8 mouse cellular contexts compared by ENCODE assay signal in genomic region chr12:16870405-16871068, GRCm38 (mm10). TPM values are rescaled to one million over a fixed set of nuclear protein-coding genes. Genes with fewer than 3 reads are reported as not detected.
DNase-seq lines count a peak whose midpoint lies in the region; ATAC-seq and TF ChIP-seq lines count a peak whose summit lies in the region.

No protein-coding gene starts in this region.

- peak overlapping the region; percentile 63 for H3K27ac ChIP-seq in hindbrain, embryonic 16.5 days (ENCODE audit: low read depth, low read length)
- H3K27ac ChIP-seq in liver, embryonic 13.5 days, result peak overlapping the region; percentile 70
- peak overlapping the region; percentile 7; the same call in 1 of the 2 replicates for H3K27ac ChIP-seq in neural tube, embryonic 14.5 days (ENCODE audit: low read depth, low read length)

- POLR2A ChIA-PET in Patski (lab: Charles Lee), result interaction anchor here (1.8 to 2.1 kb wide), 2 partner anchors 24 to 27 kb away, joined by 13 to 20 read pairs; partner anchors contain the start of gene Rock2

- H3K9me3 ChIP-seq in hindbrain, embryonic 16.5 days (ENCODE audit: control insufficient read depth, low read length), result no peaks in the 10 kb centered on the region
- H3K9me3 ChIP-seq in liver, embryonic 13.5 days (replicated peaks), result no peaks in the 10 kb centered on the region
- no peaks in the 10 kb centered on the region for H3K9me3 ChIP-seq in neural tube, embryonic 14.5 days (ENCODE audit: control insufficient read depth, low read length)

- ATAC-seq in Patski, result peak; percentile 89
- peak; percentile 47 for ATAC-seq in hindbrain, embryonic 16.5 days
- peak; percentile 37 for ATAC-seq in liver, embryonic 13.5 days (ENCODE audit: low read depth)
- ATAC-seq in neural tube, embryonic 14.5 days (ENCODE audit: low read depth), result peak; percentile 62; the same call in 1 of the 2 replicates

- H3K4me1 ChIP-seq in hindbrain, embryonic 16.5 days (ENCODE audit: control insufficient read depth, insufficient read depth, low read depth, low read length), result peaks cover 8% of the 10 kb centered on the region
- H3K4me1 ChIP-seq in liver, embryonic 13.5 days (replicated peaks), result peaks cover 37% of the 10 kb centered on the region
- H3K4me1 ChIP-seq in neural tube, embryonic 14.5 days (ENCODE audit: control insufficient read depth, insufficient read depth, low read length), result 0 out of 2 replicates have a peak, but pooled peaks cover 3% of the 10 kb centered on the region

- peak; percentile 70 for DNase-seq in Patski (ENCODE audit: low read depth, low spot score)
- peak; percentile 62 for DNase-seq in cerebellum, adult 11 months
- peak; percentile 63 for DNase-seq in gastrocnemius, postnatal 14 days
- no peak for DNase-seq in liver, embryonic 13.5 days
- no peak for DNase-seq in layer of hippocampus, adult 11-12 months (ENCODE audit: low spot score)
- no peak for DNase-seq in frontal cortex, postnatal 25 days (ENCODE audit: low spot score in 2 of 2)

- WGBS in hindbrain, embryonic 16.5 days, result 51% methylated on average over 8 of the region's 8 CpGs
- WGBS in liver, embryonic 13.5 days (ENCODE audit: insufficient replicate concordance), result 38% methylated on average over 8 of the region's 8 CpGs
- WGBS in neural tube, embryonic 14.5 days, result 60% methylated on average over 8 of the region's 8 CpGs

- H3K4me3 ChIP-seq in hindbrain, embryonic 16.5 days (ENCODE audit: low read length), result no peak overlapping the region
- H3K4me3 ChIP-seq in liver, embryonic 13.5 days (replicated peaks), result no peak overlapping the region
- H3K4me3 ChIP-seq in neural tube, embryonic 14.5 days (ENCODE audit: low read depth, low read length), result no peak overlapping the region

- TF ChIP-seq CTCF in Patski (IDR thresholded peaks at IDR 0.05), result no peak

- no peak overlapping the region for H3K4me2 ChIP-seq in hindbrain, embryonic 16.5 days (ENCODE audit: low read length)
- H3K4me2 ChIP-seq in liver, embryonic 13.5 days, result no peak overlapping the region
- no peak overlapping the region for H3K4me2 ChIP-seq in neural tube, embryonic 14.5 days (ENCODE audit: low read depth, low read length)

- H3K9ac ChIP-seq in hindbrain, embryonic 16.5 days (ENCODE audit: low read depth, low read length), result no peak overlapping the region
- H3K9ac ChIP-seq in liver, embryonic 13.5 days, result no peak overlapping the region
- H3K9ac ChIP-seq in neural tube, embryonic 14.5 days (replicated peaks; ENCODE audit: low read depth, low read length), result no peak overlapping the region

- no peaks in the 10 kb centered on the region for H3K36me3 ChIP-seq in hindbrain, embryonic 16.5 days (ENCODE audit: control insufficient read depth, insufficient read depth, low read length)
- H3K36me3 ChIP-seq in liver, embryonic 13.5 days, result no peaks in the 10 kb centered on the region
- H3K36me3 ChIP-seq in neural tube, embryonic 14.5 days (ENCODE audit: control insufficient read depth, insufficient read depth, low read length), result no peaks in the 10 kb centered on the region

- intact Hi-C loops in gastrocnemius, postnatal 14 days (cut with DNase I; ENCODE audit: low total_unique reads), result no loop called here

- CTCF ChIA-PET in Patski (lab: Charles Lee), result interaction anchor here (0.7 to 3.6 kb wide), 7 partner anchors 9 to 58 kb away, joined by 3 to 13 read pairs (median 3); no protein-coding TSS in a partner anchor

- H3K27me3 ChIP-seq in Patski, result no peaks in the 10 kb centered on the region
- no peaks in the 10 kb centered on the region for H3K27me3 ChIP-seq in hindbrain, embryonic 16.5 days (replicated peaks; ENCODE audit: control insufficient read depth, insufficient read depth, low read length)
- no peaks in the 10 kb centered on the region for H3K27me3 ChIP-seq in liver, embryonic 13.5 days
- H3K27me3 ChIP-seq in neural tube, embryonic 14.5 days (ENCODE audit: control insufficient read depth, insufficient read depth, low read length), result no peaks in the 10 kb centered on the region

- in situ Hi-C loops in Patski (cut with MboI; ENCODE audit: low pct_unique_long_range_greater_than_20kb), result loop anchor here (25.0 kb wide), 1 partner anchor 867 kb away; no protein-coding TSS in a partner anchor

RNA-seq across cellular contexts. Expression of gene Rock2, which starts 24.2 kb away (rescaled TPM):
- 72.1 TPM for polyA plus RNA-seq in Patski (2021)
- total RNA-seq in gastrocnemius, postnatal 14 days (2021), result 10 to 100 TPM; 71.6 to 76.3 TPM
- 9.6 and 10.9 TPM in 2 replicates for polyA plus RNA-seq in hindbrain, embryonic 16.5 days (2015; fragmentation: Nextera tagmentation; extraction: Ambion mirVana)
- 7.0 and 7.7 TPM in 2 replicates for polyA plus RNA-seq in liver, embryonic 13.5 days (2015; fragmentation: Nextera tagmentation; extraction: Ambion mirVana)
- 17.9 and 20.3 TPM in 2 replicates for polyA plus RNA-seq in neural tube, embryonic 14.5 days (2014; fragmentation: Nextera tagmentation; extraction: Ambion mirVana)

RNA-seq across cellular contexts. Expression of gene E2f6, which starts 59.8 kb away (rescaled TPM):
- 35.3 TPM for polyA plus RNA-seq in Patski (2021)
- 10 to 100 TPM; 55.0 to 62.3 TPM for total RNA-seq in gastrocnemius, postnatal 14 days (2021)
- polyA plus RNA-seq in hindbrain, embryonic 16.5 days (2015; fragmentation: Nextera tagmentation; extraction: Ambion mirVana), result 28.9 and 30.2 TPM in 2 replicates
- polyA plus RNA-seq in liver, embryonic 13.5 days (2015; fragmentation: Nextera tagmentation; extraction: Ambion mirVana), result 22.6 and 26.1 TPM in 2 replicates
- polyA plus RNA-seq in neural tube, embryonic 14.5 days (2014; fragmentation: Nextera tagmentation; extraction: Ambion mirVana), result 28.7 and 32.9 TPM in 2 replicates

Comparison
In these comparisons a context has a peak if more than half of its experiments do, and no peak if none do; other contexts are left out.
1. ATAC-seq: peak in every context shown above with its lines; median percentile 89 in Patski; 62 in neural tube, embryonic 14.5 days; 47 in hindbrain, embryonic 16.5 days; 37 in liver, embryonic 13.5 days.
2. DNase-seq: peak in Patski (single experiment), cerebellum, adult 11 months (single experiment) and gastrocnemius, postnatal 14 days (single experiment); none in liver, embryonic 13.5 days (single experiment), layer of hippocampus, adult 11-12 months (single experiment) and frontal cortex, postnatal 25 days (0 of 2).
3. H3K27ac ChIP-seq: peak in every context shown above with its lines; median percentile 70 in liver, embryonic 13.5 days; 63 in hindbrain, embryonic 16.5 days; 7 in neural tube, embryonic 14.5 days.